Mouse (Mus musculus) lung, embryonic 14.5 days (tissue): ENCODE results near the gene Lrfn3. TPM values are rescaled to one million over a fixed set of nuclear protein-coding genes. Genes with fewer than 3 reads are reported as not detected.

Experiments used
- ATAC-seq: fragments of 200-750 bp; cut with Nextera tagmentation; 2 replicates; pipeline ENCODE4 v1.8.0; 2017; ENCODE audit warnings: mild to moderate bottlenecking, moderate TSS enrichment, moderate library complexity; ENCODE audit not compliant: insufficient read depth
- DNase-seq: peaks from one replicate; pipeline ENCODE4 v3.0.0-alpha.2; 2015
- H3K27ac ChIP-seq: fragments of 300-500 bp; sonication (generic); 2 replicates; pipeline ENCODE4 v1.5.1; 2014; ENCODE audit warnings: low read depth, mild to moderate bottlenecking, moderate library complexity
- H3K27me3 ChIP-seq: fragments of 300-500 bp; sonication (generic); 2 replicates; pipeline ENCODE4 v1.6.1; 2014; ENCODE audit warnings: low read length, control low read depth; ENCODE audit not compliant: insufficient read depth
- H3K36me3 ChIP-seq: fragments of 300-500 bp; sonication (generic); 2 replicates; pipeline ENCODE4 v1.6.1; 2014; ENCODE audit warnings: control low read depth; ENCODE audit not compliant: insufficient read depth
- H3K4me1 ChIP-seq: fragments of 300-500 bp; sonication (generic); 2 replicates; pipeline ENCODE4 v1.6.1; 2014; ENCODE audit warnings: antibody characterized with exemption, control low read depth; ENCODE audit not compliant: insufficient read depth
- H3K4me2 ChIP-seq: fragments of 300-500 bp; sonication (generic); 2 replicates; pipeline ENCODE4 v1.6.1; 2014; ENCODE audit warnings: mild to moderate bottlenecking
- H3K4me3 ChIP-seq: fragments of 300-500 bp; sonication (generic); 2 replicates; pipeline ENCODE4 v1.5.1; 2014; ENCODE audit warnings: low read depth, low read length
- H3K9ac ChIP-seq: fragments of 300-500 bp; sonication (generic); 2 replicates; pipeline ENCODE4 v1.6.1; 2014
- H3K9me3 ChIP-seq: fragments of 300-500 bp; sonication (generic); 2 replicates; pipeline ENCODE4 v1.6.1; 2016; ENCODE audit warnings: low read depth, low read length, control low read depth
- CTCF ChIP-seq: IDR thresholded peaks from 2 replicates; pipeline ENCODE4 v1.5.1; 2016; ENCODE audit warnings: antibody characterized with exemption, low read depth
- WGBS: fragments of 180-500 bp; shearing (Covaris S2); extraction: QIAGEN DNeasy Blood & Tissue Kit; methylation state at CpG from one replicate; pipeline ENCODE4 v1.1.7; 2014; 5-methylcytosine and 5-hydroxymethylcytosine counted together
- polyA plus RNA-seq: library from polyadenylated mRNA; unstranded; fragments of >200 nt; fragmentation: Nextera tagmentation; extraction: Ambion mirVana; gene quantifications from 2 replicates; pipeline ENCODE4 v1.2.1, GENCODE M21; 2014

Gene Lrfn3
- 3.4 and 3.7 TPM in 2 replicates for polyA plus RNA-seq

DNA sequence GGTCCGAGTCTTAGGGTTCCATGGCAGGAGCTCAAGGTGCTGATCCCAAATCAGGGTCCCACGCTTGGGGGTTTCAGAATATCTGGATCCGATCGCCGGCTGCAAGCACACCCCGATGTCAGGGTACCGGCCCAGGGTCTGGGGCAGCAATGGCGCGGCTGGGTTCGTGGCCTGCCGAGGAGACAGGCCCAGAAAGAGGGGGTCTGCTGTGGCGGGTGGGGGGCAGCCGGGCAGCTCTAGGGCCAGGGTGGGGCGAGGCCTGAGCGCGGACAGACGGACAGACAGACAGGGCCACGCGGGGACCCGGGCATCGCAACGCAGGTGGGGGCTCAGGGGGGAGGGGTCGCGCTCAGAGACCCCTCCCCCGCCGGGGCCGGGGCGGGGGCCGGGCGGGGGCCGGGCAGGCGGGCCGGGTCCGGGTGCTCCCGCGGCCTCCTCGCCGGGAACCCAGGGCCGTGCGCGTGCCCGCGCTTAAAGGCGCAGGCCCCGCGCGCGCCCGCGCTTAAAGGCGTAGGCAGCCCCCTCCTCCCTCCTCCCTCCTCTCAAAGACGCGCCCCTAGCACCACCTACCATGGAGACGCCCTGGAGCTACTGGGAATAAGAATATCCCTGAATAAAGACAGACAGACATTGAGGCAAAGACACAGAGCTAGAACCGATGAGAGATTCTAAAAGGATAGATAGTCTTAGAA lies at the start of gene Lrfn3:
Lrfn3 (minus strand) TSS at position 121 of the 692 bp plus-strand sequence.
- peak; percentile 92 for DNase-seq
- Histone ChIP-seq H3K9ac (peak within 1 kb of the TSS; percentile 81), H3K4me1 (no peaks in the 10 kb centered on the region), H3K4me3 (peak within 1 kb of the TSS; percentile 76), H3K36me3 (no peaks in the 10 kb centered on the region), H3K9me3 (no peaks in the 10 kb centered on the region), H3K27ac (no peak within 1 kb of the TSS), H3K4me2 (peak within 1 kb of the TSS; percentile 69), H3K27me3 (0 out of 2 replicates have a peak, but pooled peaks cover 3% of the 10 kb centered on the region)
- WGBS: under 1% methylated on average over 51 of the region's 55 CpGs
- no peak for TF ChIP-seq CTCF
- ATAC-seq: peak; percentile 70

DNA sequence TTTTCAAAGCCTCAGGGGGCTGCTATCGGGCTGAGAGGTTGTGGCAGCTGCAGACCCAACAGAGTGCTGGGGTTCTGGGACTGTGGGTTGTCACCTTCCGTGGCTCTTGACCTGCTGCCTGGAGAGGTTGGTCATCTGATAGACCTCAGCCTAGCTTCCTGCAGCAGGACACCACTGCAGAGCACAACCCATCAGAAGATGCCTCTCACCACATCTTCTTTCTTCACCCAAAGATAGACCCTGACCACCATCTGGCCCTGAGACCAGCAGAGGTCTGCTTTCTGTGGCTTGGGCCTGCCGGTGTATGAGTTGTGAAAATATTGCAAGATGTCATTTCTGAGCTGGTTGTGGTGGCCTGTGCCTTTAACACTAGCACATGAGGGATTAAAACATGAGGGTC lies 48.5 kb upstream of the Lrfn3 start:
- Histone ChIP-seq H3K27me3 (no peaks in the 10 kb centered on the region), H3K4me2 (no peak overlapping the region), H3K27ac (no peak overlapping the region), H3K9me3 (no peaks in the 10 kb centered on the region), H3K4me1 (no peaks in the 10 kb centered on the region), H3K9ac (no peak overlapping the region), H3K36me3 (no peaks in the 10 kb centered on the region), H3K4me3 (no peak overlapping the region)
- no peak for TF ChIP-seq CTCF
- ATAC-seq (no peak), DNase-seq (no peak)
- 62% methylated on average over 3 of the region's 3 CpGs for WGBS

DNA sequence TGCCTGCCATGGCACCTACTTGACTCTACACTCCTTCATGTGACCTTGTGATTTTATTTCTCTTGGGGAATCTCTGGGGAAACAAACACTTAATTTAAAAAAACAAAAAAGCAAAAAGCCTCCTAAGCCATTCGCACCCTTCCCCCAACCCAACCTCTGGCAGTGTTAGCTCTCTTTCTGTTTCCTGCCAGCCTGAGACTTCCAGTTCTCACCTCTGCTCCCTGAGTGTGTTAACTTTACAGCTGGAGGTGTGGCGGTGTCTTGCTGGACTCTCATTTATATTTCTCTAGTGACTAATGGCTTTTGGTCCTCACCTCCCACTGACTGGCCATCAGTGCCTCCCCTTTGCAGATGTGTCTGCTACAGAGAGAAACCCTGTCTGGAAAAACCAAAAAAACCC lies 47.2 kb upstream of the Lrfn3 start:
- Histone ChIP-seq H3K27ac (no peak overlapping the region), H3K27me3 (no peaks in the 10 kb centered on the region), H3K9ac (no peak overlapping the region), H3K4me1 (no peaks in the 10 kb centered on the region), H3K36me3 (no peaks in the 10 kb centered on the region), H3K4me2 (no peak overlapping the region), H3K9me3 (no peaks in the 10 kb centered on the region), H3K4me3 (no peak overlapping the region)
- ATAC-seq: no peak
- no peak for DNase-seq
- 45% methylated on average over 2 of the region's 2 CpGs for WGBS
- no peak for TF ChIP-seq CTCF

DNA sequence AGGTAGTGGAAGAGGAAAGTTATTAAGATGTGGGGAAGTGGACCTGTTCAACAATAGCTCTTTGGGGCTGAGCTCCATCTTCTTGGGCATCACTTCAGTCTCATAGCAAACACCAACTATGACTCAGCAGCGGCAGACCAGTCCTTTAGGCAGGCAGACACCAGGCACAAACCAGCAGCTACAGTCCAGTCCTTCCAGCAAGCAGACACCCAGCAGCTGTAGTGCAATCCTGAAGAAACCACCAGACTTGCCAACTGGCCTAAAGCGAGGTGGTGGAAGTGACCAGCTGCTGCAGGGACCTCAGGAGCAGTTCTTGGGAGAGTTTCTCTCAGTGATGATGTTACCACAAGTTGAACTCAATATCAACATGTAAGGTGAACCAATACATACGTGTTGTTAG lies 46.1 kb upstream of the Lrfn3 start:
- DNase-seq (no peak), ATAC-seq (no peak)
- H3K4me2 ChIP-seq: no peak overlapping the region
- H3K4me1 ChIP-seq: no peaks in the 10 kb centered on the region
- WGBS: 78% methylated on average over 3 of the region's 3 CpGs
- no peaks in the 10 kb centered on the region for H3K36me3 ChIP-seq
- TF ChIP-seq CTCF: no peak
- H3K27me3 ChIP-seq: no peaks in the 10 kb centered on the region
- H3K9me3 ChIP-seq: no peaks in the 10 kb centered on the region
- H3K27ac ChIP-seq: no peak overlapping the region
- H3K9ac ChIP-seq: no peak overlapping the region
- no peak overlapping the region for H3K4me3 ChIP-seq

DNA sequence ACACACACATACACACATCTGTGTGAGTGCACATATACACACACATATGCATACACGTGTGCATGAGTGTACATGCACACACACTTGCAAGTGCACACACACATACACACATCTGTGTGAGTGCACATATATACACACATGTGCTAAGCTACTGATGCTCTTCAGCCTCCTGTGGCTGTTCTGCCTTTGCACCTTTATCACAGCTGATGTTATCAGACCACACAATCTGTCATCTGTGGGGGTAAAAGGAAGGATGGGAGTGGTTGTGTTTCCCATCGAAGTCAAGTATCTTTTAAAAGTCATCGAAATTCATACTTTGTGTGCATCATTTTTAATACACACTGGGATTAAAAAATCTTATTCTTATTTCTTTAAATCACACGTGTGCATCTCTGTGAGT lies 39.8 kb upstream of the Lrfn3 start:
- no peaks in the 10 kb centered on the region for H3K9me3 ChIP-seq
- H3K4me1 ChIP-seq: no peaks in the 10 kb centered on the region
- WGBS: 57% methylated on average over 4 of the region's 4 CpGs
- H3K27ac ChIP-seq: no peak overlapping the region
- no peak for DNase-seq
- no peaks in the 10 kb centered on the region for H3K36me3 ChIP-seq
- H3K9ac ChIP-seq: no peak overlapping the region
- H3K4me3 ChIP-seq: no peak overlapping the region
- no peak for TF ChIP-seq CTCF
- no peaks in the 10 kb centered on the region for H3K27me3 ChIP-seq
- no peak for ATAC-seq
- H3K4me2 ChIP-seq: no peak overlapping the region

DNA sequence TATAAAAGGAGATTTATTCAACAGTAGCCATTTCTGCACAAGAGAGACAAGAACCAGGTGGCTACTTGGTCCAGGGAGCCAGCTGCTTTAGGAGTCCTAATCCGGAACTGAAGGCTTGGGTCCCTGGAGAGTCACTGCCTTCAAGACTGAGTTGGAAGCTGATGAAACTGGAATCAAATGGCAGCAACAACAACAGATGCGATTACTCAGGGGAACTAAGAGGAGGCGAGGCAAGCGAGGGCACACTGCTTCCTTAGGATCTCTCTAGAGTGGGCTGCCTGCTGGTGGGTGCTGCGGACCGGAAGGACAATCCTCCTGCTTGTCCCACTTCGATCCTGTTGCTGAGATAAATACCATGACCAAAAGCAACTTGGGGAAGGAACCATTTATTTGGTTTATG lies 37.1 kb upstream of the Lrfn3 start:
- no peak overlapping the region for H3K4me3 ChIP-seq
- no peak overlapping the region for H3K4me2 ChIP-seq
- H3K4me1 ChIP-seq: no peaks in the 10 kb centered on the region
- TF ChIP-seq CTCF: no peak
- ATAC-seq (no peak), DNase-seq (no peak)
- 51% methylated on average over 7 of the region's 7 CpGs for WGBS
- H3K27me3 ChIP-seq: no peaks in the 10 kb centered on the region
- H3K36me3 ChIP-seq: no peaks in the 10 kb centered on the region
- H3K9ac ChIP-seq: no peak overlapping the region
- H3K27ac ChIP-seq: no peak overlapping the region
- H3K9me3 ChIP-seq: no peaks in the 10 kb centered on the region

DNA sequence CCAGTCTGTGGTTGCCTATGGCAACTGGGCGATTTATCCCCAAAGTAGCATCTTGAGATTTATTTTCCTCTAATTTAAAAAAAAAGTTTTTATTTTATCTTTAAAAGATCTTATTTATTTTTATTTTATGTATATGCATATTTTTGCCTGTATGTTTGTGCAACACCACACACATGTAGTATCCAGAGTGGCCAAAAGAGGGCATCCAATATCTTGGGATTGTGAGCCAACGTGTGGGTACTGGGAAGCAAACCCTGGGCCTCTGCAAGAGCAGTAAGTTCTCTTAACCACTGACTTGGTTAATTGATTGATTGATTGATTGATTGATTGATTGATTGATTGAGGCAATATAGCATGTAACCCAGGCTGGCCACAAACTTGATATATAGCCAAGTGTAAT lies 32.3 kb upstream of the Lrfn3 start:
- Histone ChIP-seq H3K36me3 (no peaks in the 10 kb centered on the region), H3K4me2 (no peak overlapping the region), H3K9me3 (no peaks in the 10 kb centered on the region), H3K4me1 (no peaks in the 10 kb centered on the region), H3K4me3 (no peak overlapping the region), H3K9ac (no peak overlapping the region), H3K27me3 (no peaks in the 10 kb centered on the region), H3K27ac (no peak overlapping the region)
- DNase-seq: peak; percentile 50
- peak; percentile 34; the same call in 1 of the 2 replicates for TF ChIP-seq CTCF
- 42% methylated on average over 2 of the region's 2 CpGs for WGBS
- no peak for ATAC-seq
